Mouse (Mus musculus): ENCODE measurements around the gene Coro1b.

Coro1b gene

GRCm38 (mm10) chr19:4144550-4145498 is 3.6 kb upstream of the Coro1b start:
- DNase-seq: no peak

- DNase-seq: no peak
Measured at GRCm38 (mm10) chr19:4145936-4146335, 2.5 kb upstream of the Coro1b start.

GRCm38 (mm10) chr19:4146366-4147021 is 1.9 kb upstream of the Coro1b start:
- no peak for DNase-seq

- DNase-seq: no peak
Measured at GRCm38 (mm10) chr19:4147022-4147405, 1.4 kb upstream of the Coro1b start.

- no peak for DNase-seq
Measured at GRCm38 (mm10) chr19:4147782-4148490, 483 bp upstream of the Coro1b start.

GRCm38 (mm10) chr19:4148819-4149218 is 400 bp downstream of the Coro1b start:
- no peak for DNase-seq

- no peak for DNase-seq
Measured at GRCm38 (mm10) chr19:4149283-4149682, 864 bp downstream of the Coro1b start.

- no peak for DNase-seq
Measured at GRCm38 (mm10) chr19:4149764-4150461, 1.5 kb downstream of the Coro1b start.

- DNase-seq: no peak
Measured at GRCm38 (mm10) chr19:4150567-4151487, 2.4 kb downstream of the Coro1b start.

- DNase-seq: no peak
Measured at GRCm38 (mm10) chr19:4151488-4151860, 3.1 kb downstream of the Coro1b start.

GRCm38 (mm10) chr19:4151898-4152297 is 3.5 kb downstream of the Coro1b start:
- DNase-seq: no peak

- no peak for DNase-seq
Measured at GRCm38 (mm10) chr19:4152445-4153231, 4.2 kb downstream of the Coro1b start.

GRCm38 (mm10) chr19:4153232-4153654 is 4.8 kb downstream of the Coro1b start, which contains the start of gene Ptprcap:
Gene Ptprcap (plus strand): TSS chr19:4153604.
- no peak for DNase-seq

- DNase-seq: peak in 1 of 2 experiments; percentile 27
Measured at GRCm38 (mm10) chr19:4154437-4155222, 6.2 kb downstream of the Coro1b start.

- DNase-seq: no peak
Measured at GRCm38 (mm10) chr19:4155223-4156072, 7.0 kb downstream of the Coro1b start.

GRCm38 (mm10) chr19:4156073-4156579 is 7.7 kb downstream of the Coro1b start:
- no peak for DNase-seq

- DNase-seq: no peak
Measured at GRCm38 (mm10) chr19:4156771-4157170, 8.4 kb downstream of the Coro1b start.

GRCm38 (mm10) chr19:4159049-4159448 is 10.6 kb downstream of the Coro1b start:
- DNase-seq: no peak
